Mouse (Mus musculus) liver, embryonic 14.5 days (tissue): Measurements from ENCODE around the gene Wdtc1. TPM values are rescaled to one million over a fixed set of nuclear protein-coding genes. Genes with fewer than 3 reads are reported as not detected.
A peak's percentile ranks its signal among the peaks of the same experiment; 100 is the strongest.

Source experiments
- ATAC-seq: fragments of 200-750 bp; cut with Nextera tagmentation; 2 replicates; pipeline ENCODE4 v1.8.0; 2017; ENCODE audit warnings: moderate number of reproducible peaks, mild to moderate bottlenecking, moderate library complexity; ENCODE audit not compliant: insufficient read depth
- DNase-seq, 3 experiments: peaks; one replicate each; pipeline ENCODE4 v3.0.0-alpha.2; 2012 to 2013; ENCODE audit warnings: low read depth in 3 of 3, low spot score in 3 of 3
- H3K27ac ChIP-seq: fragments of 300-500 bp; sonication (generic); 2 replicates; pipeline ENCODE4 v1.5.1; 2014; ENCODE audit warnings: moderate library complexity, mild to moderate bottlenecking, control low read depth, inconsistent platforms
- H3K27me3 ChIP-seq: fragments of 300-500 bp; sonication (generic); 2 replicates; pipeline ENCODE4 v1.6.1; 2014; ENCODE audit warnings: mild to moderate bottlenecking, low read length, moderate library complexity; ENCODE audit not compliant: control insufficient read depth, insufficient read depth
- H3K36me3 ChIP-seq: fragments of 300-500 bp; sonication (generic); replicated peaks from 2 replicates; pipeline ENCODE4 v1.6.1; 2014; ENCODE audit warnings: low read depth; ENCODE audit not compliant: control insufficient read depth, insufficient read depth
- H3K4me1 ChIP-seq, 2 experiments: fragments of 200-500 bp in 1 of 2; fragments of 300-500 bp in 1 of 2; sonication (generic) in 1 of 2; replicated peaks; 2 replicates each; pipeline ENCODE4 v1.6.1; 2012 to 2014; ENCODE audit warnings: antibody characterized with exemption in 1 of 2, inconsistent platforms in 1 of 2, low read length in 1 of 2; ENCODE audit not compliant: control insufficient read depth in 2 of 2, insufficient read depth in 2 of 2
- H3K4me2 ChIP-seq: fragments of 300-500 bp; sonication (generic); 2 replicates; pipeline ENCODE4 v1.6.1; 2014; ENCODE audit warnings: low read depth, mild to moderate bottlenecking, control low read depth, moderate library complexity
- H3K4me3 ChIP-seq, 2 experiments: fragments of 200-500 bp in 1 of 2; fragments of 300-500 bp in 1 of 2; sonication (generic) in 1 of 2; 2 replicates each; pipeline ENCODE4 v1.5.1; 2012 to 2014; ENCODE audit warnings: low read depth in 2 of 2, low read length in 2 of 2, mild to moderate bottlenecking in 2 of 2, control low read depth in 1 of 2, inconsistent platforms in 1 of 2, moderate library complexity in 1 of 2; ENCODE audit not compliant: insufficient read depth in 1 of 2
- H3K9ac ChIP-seq: fragments of 300-500 bp; sonication (generic); replicated peaks from 2 replicates; pipeline ENCODE4 v1.6.1; 2014; ENCODE audit warnings: mild to moderate bottlenecking, control low read depth, moderate library complexity
- H3K9me3 ChIP-seq: fragments of 300-500 bp; sonication (generic); 2 replicates; pipeline ENCODE4 v1.6.1; 2016; ENCODE audit warnings: low read length, mixed read lengths; ENCODE audit not compliant: control insufficient read depth
- CTCF ChIP-seq: IDR thresholded peaks from 2 replicates; pipeline ENCODE4 v1.5.1; 2016; ENCODE audit warnings: antibody characterized with exemption, low read depth, control low read depth
- EP300 ChIP-seq: IDR thresholded peaks from 2 replicates; pipeline ENCODE4 v1.6.1; 2016; ENCODE audit warnings: antibody characterized with exemption, low read depth
- WGBS: fragments of 180-500 bp; shearing (Covaris S2); extraction: QIAGEN DNeasy Blood & Tissue Kit; methylation state at CpG from one replicate; pipeline ENCODE4 v1.1.7; 2014; ENCODE audit not compliant: insufficient replicate concordance; 5-methylcytosine and 5-hydroxymethylcytosine counted together
- polyA plus RNA-seq, 2 experiments: library from polyadenylated mRNA; depleted of rRNA in 1 of 2; stranded (reverse) in 1 of 2; unstranded in 1 of 2; fragments of >200 nt; fragmentation: Nextera tagmentation in 1 of 2; extraction: Ambion mirVana in 1 of 2; gene quantifications; 2 replicates each; pipeline versions ENCODE4 v1.2.1 to v1.2.3; 2012 to 2014

Wdtc1 gene
- polyA plus RNA-seq, 2 experiments, result 6.4 to 7.3 TPM

DNA sequence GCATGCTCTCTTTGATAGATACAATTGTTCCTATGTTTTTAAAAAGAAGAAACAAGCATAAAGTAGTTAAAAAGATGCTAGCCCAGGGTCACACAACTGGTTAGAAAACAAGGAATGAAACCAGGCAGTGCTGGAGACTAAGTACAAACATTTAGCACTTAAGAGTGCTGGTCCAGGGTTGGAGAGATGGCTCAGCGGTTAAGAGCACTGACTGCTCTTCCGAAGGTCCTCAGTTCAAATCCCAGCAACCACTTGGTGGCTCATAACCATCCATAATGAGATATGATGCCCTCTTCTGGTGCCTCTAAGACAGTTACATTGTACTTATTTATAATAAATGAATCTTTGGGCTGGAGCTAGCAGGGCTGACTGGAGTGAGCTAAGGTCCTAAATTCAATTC is 13.1 kb downstream of the Wdtc1 start:
- no peak for ATAC-seq
- Histone ChIP-seq H3K9ac (no peak overlapping the region), H3K9me3 (no peaks in the 10 kb centered on the region), H3K4me3 (no peak overlapping the region), H3K36me3 (no peaks in the 10 kb centered on the region), H3K27ac (no peak overlapping the region), H3K4me1 (peaks cover 7 to 13% of the 10 kb centered on the region in 2 experiments), H3K4me2 (no peak overlapping the region; the same call in 1 of the 2 replicates), H3K27me3 (no peaks in the 10 kb centered on the region)
- WGBS, result 73% methylated on average over 2 of the region's 2 CpGs
- TF ChIP-seq CTCF (no peak), EP300 (no peak)
- no peak for DNase-seq

- peaks cover 7 to 13% of the 10 kb centered on the region in 2 experiments for H3K4me1 ChIP-seq
- H3K9me3 ChIP-seq, result no peaks in the 10 kb centered on the region
- H3K36me3 ChIP-seq, result no peaks in the 10 kb centered on the region
- H3K9ac ChIP-seq, result peak overlapping the region; percentile 94
- ATAC-seq (peak; percentile 95), DNase-seq (peak; percentile 73 to 83 (median 75))
- H3K4me2 ChIP-seq, result peak overlapping the region; percentile 92
- under 1% methylated on average over 59 of the region's 60 CpGs for WGBS
- H3K27me3 ChIP-seq, result no peaks in the 10 kb centered on the region
- TF ChIP-seq CTCF (no peak), EP300 (no peak)
- H3K27ac ChIP-seq, result peak overlapping the region; percentile 70
- H3K4me3 ChIP-seq, result peak overlapping the region; percentile 85 to 92
Measured at GRCm38 (mm10) chr4:133339148-133339749, 14.0 kb downstream of the Wdtc1 start.

GRCm38 (mm10) chr4:133338521-133339095 is 14.7 kb downstream of the Wdtc1 start:
- Histone ChIP-seq H3K27me3 (no peaks in the 10 kb centered on the region), H3K36me3 (no peaks in the 10 kb centered on the region), H3K4me3 (peak overlapping the region; percentile 85 to 92), H3K4me1 (peaks cover 7 to 13% of the 10 kb centered on the region in 2 experiments), H3K4me2 (peak overlapping the region; percentile 92), H3K9ac (peak overlapping the region; percentile 94), H3K27ac (peak overlapping the region; percentile 55), H3K9me3 (no peaks in the 10 kb centered on the region)
- DNase-seq (no peak), ATAC-seq (peak; percentile 26)
- WGBS, result 1% methylated on average over 37 of the region's 39 CpGs
- TF ChIP-seq EP300 (no peak), CTCF (no peak)

DNA sequence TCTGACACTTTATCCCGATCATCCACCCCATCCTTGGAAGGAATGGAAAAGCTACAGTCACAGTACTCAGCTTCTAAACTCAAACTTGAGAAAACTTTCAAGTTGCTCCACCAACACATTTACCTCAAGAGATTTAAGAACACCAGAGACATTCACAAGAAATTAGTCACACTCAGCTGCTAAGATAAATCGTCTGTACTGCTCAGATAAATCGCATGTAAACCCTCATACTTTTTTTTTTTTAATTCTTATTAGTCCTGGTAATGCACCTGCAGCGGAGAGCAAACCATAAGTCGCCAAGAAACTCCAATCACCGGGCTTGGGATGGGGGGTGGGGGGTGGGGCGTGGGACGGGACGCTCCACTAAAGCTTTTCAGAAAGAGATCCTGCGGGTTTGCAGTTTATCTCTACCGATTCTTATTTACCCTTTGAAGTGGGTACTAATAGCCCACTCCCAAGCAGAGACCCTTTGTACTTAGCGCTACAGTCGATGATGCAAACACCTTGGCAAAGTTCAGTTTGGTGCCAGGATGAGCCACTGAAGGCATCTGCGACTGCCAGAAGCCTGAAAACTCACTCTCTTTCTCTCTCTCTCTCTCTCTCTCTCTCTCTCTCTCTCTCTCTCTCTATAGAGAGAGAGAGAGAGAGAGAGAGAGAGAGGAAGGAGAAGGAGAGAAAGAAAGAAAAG is 15.3 kb downstream of the Wdtc1 start:
- H3K27ac ChIP-seq, result no peak overlapping the region
- H3K9ac ChIP-seq, result peak overlapping the region; percentile 94
- 10% methylated on average over 14 of the region's 14 CpGs for WGBS
- peaks cover 7 to 13% of the 10 kb centered on the region in 2 experiments for H3K4me1 ChIP-seq
- TF ChIP-seq EP300 (no peak), CTCF (no peak)
- H3K27me3 ChIP-seq, result no peaks in the 10 kb centered on the region
- ATAC-seq, result no peak
- no peak for DNase-seq
- peak overlapping the region; percentile 85 to 92 for H3K4me3 ChIP-seq
- H3K36me3 ChIP-seq, result no peaks in the 10 kb centered on the region
- peak overlapping the region; percentile 92 for H3K4me2 ChIP-seq
- H3K9me3 ChIP-seq, result no peaks in the 10 kb centered on the region

DNA sequence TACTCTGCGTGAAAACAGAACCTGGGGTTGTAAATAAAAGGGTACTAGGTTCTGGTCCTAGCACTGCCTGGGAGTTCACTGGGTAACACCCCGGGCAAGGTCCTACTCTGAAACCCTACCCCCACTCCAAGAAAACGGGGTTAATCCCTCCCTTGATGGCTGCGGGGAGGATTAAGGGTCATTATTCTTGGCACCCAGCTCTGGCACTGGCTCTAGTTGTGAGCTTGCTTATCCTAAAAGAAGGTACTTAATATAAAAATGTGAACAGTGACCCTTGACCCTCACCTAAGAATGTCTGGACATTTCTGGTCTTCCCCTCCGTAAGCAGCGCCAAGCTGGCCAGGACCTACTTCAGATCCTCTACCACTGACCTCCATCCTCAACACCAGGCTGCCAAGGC is 20.0 kb downstream of the Wdtc1 start:
- no peak for ATAC-seq

More for the DNA sequence above, 20.0 kb downstream of the Wdtc1 start:
- H3K4me1 ChIP-seq, result peaks cover 2 to 9% of the 10 kb centered on the region in 2 experiments; a peak in 2 of 4 replicates
- no peak overlapping the region for H3K4me2 ChIP-seq
- no peaks in the 10 kb centered on the region for H3K27me3 ChIP-seq
- no peaks in the 10 kb centered on the region for H3K36me3 ChIP-seq
- no peak for TF ChIP-seq CTCF
- TF ChIP-seq EP300, result no peak
- no peak overlapping the region for H3K27ac ChIP-seq
- H3K9me3 ChIP-seq, result no peaks in the 10 kb centered on the region
- no peak overlapping the region for H3K4me3 ChIP-seq
- WGBS, result 77% methylated on average over 6 of the region's 6 CpGs
- no peak for DNase-seq
- no peak overlapping the region for H3K9ac ChIP-seq
